Mouse (Mus musculus): ENCODE measurements around the gene Meltf. TPM values are rescaled to one million over a fixed set of nuclear protein-coding genes. Genes with fewer than 3 reads are reported as not detected.

The Meltf gene
- total RNA-seq (2012; rRNA removed) (0.04 TPM in 1 of 2 replicates, not detected in the other), total RNA-seq (2014; rRNA removed) (0.05 and 0.09 TPM in 2 replicates), polyA plus RNA-seq (2012; ENCODE audit: insufficient read length, low read depth) (0.07 and 0.10 TPM in 2 replicates)

DNA sequence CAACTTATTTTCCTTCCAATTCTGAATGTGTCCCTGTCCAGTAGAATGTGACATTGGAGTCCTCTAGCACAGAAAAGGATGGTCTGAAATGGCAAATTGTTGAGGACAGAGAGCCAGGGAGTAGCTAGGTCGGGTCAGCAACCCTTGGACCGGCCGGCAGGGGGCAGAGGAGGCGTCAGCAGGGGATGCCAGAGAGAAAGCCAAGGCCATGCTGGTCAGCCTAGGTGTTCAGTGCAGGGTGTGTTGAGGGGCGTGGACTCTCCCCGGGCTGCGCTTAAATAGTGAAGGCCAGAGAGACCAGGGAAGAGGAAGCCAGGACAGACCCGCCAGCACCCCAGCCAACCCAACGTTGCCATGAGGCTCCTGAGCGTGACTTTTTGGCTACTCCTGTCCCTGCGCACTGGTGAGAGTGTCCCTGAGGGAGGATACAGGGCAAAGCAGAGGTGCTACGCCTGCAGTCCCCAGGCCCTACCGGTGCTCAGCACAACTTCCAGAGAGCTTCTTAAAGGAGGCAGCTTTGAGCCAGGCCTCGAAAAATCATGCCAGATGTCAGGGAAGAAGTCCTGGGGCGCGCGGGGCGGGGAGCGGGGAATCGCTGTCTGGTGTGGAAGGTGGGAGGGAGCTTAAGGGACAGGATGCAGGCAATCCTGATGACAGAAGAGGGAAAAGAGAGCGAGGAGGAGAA, at the start of gene Meltf:
Gene Meltf (plus strand): TSS at position 238 of the 685 bp plus-strand sequence.
- Histone ChIP-seq H3K4me3 (replicated peaks in 1 of 3; ENCODE audit: low read depth in 2 of 3, low read length in 2 of 3, poor library complexity in 1 of 3) (no peak within 1 kb of the TSS), H3K9ac (ENCODE audit: insufficient read depth, low read depth) (no peak within 1 kb of the TSS), H3K4me2 (ENCODE audit: insufficient read depth, low read depth, poor library complexity, severe bottlenecking) (no peak within 1 kb of the TSS), H3K4me1 (ENCODE audit: control insufficient read depth in 1 of 2, insufficient read depth in 2 of 2) (peaks cover 4 to 13% of the 10 kb centered on the region in 2 experiments; a peak in 3 of 4 replicates), H3K27me3 (replicated peaks) (no peaks in the 10 kb centered on the region), H3K79me2 (replicated peaks; ENCODE audit: control insufficient read depth, extremely low read depth, insufficient read depth, poor library complexity, severe bottlenecking) (no peaks in the 10 kb centered on the region), H3K36me3 (replicated peaks in 1 of 2; ENCODE audit: control insufficient read depth in 1 of 2, insufficient read depth in 1 of 2, low read length in 1 of 2) (peaks cover 5 to 17% of the 10 kb centered on the region in 2 experiments), H3K27ac (ENCODE audit: insufficient read depth, low read depth) (no peak within 1 kb of the TSS), H3K9me3 (replicated peaks; ENCODE audit: low read length) (no peaks in the 10 kb centered on the region)
- DNase-seq (ENCODE audit: extremely low read depth) = peak; percentile 72
- TF ChIP-seq E2F4 (IDR thresholded peaks at IDR 0.05; ENCODE audit: insufficient replicate concordance, low read depth, low read length) = no peak
- TF ChIP-seq MEF2A (IDR thresholded peaks at IDR 0.05; ENCODE audit: borderline replicate concordance, low read depth, low read length) = 0 out of 2 replicates have a peak, but pooled peaks have one; percentile 27
- TF ChIP-seq RCOR1 (conservative IDR thresholded peaks at IDR 0.05; ENCODE audit: low read depth, low read length) = no peak
- no peak for TF ChIP-seq SIN3A (IDR thresholded peaks at IDR 0.05; ENCODE audit: low read length)
- peak; percentile 45 for TF ChIP-seq ZC3H11A (IDR thresholded peaks at IDR 0.05; ENCODE audit: low read depth, low read length)
- no peak for TF ChIP-seq MYC (IDR thresholded peaks at IDR 0.05; ENCODE audit: low read depth, low read length)
- TF ChIP-seq MAX (IDR thresholded peaks at IDR 0.05; ENCODE audit: low read length) = no peak
- no peak for TF ChIP-seq EP300 (IDR thresholded peaks at IDR 0.05; ENCODE audit: low read length)
- no peak for TF ChIP-seq POLR2A (IDR thresholded peaks at IDR 0.05; ENCODE audit: low read depth, low read length)
- TF ChIP-seq TCF12 (IDR thresholded peaks at IDR 0.05; ENCODE audit: low read depth, low read length) = no peak
- no peak for TF ChIP-seq ZMIZ1 (IDR thresholded peaks at IDR 0.05; ENCODE audit: low read depth, low read length)
- TF ChIP-seq POLR2AphosphoS2 (IDR thresholded peaks at IDR 0.05; ENCODE audit: low read depth, low read length) = no peak
- no peak for TF ChIP-seq TBP (conservative IDR thresholded peaks at IDR 0.05; ENCODE audit: low read depth, low read length)
- no peak for TF ChIP-seq ZKSCAN1 (IDR thresholded peaks at IDR 0.05; ENCODE audit: borderline replicate concordance, low read depth, low read length)
- TF ChIP-seq MXI1 (IDR thresholded peaks at IDR 0.05; ENCODE audit: low read depth, low read length) = no peak
- TF ChIP-seq IRF4 (IDR thresholded peaks at IDR 0.05; ENCODE audit: low read depth, low read length) = no peak
- no peak for TF ChIP-seq ZNF384 (IDR thresholded peaks at IDR 0.05; ENCODE audit: low read depth, low read length)
- TF ChIP-seq CTCF (conservative IDR thresholded peaks at IDR 0.05 in 1 of 2, IDR thresholded peaks at IDR 0.05 in 1 of 2; ENCODE audit: low read depth in 2 of 2, low read length in 2 of 2) = peak in 1 of 2 experiments; percentile 96; a peak in 3 of 4 replicates
- TF ChIP-seq SMC3 (IDR thresholded peaks at IDR 0.05; ENCODE audit: low read depth, low read length) = peak; percentile 98
- TF ChIP-seq BHLHE40 (IDR thresholded peaks at IDR 0.05; ENCODE audit: low read depth, low read length) = no peak
- TF ChIP-seq JUND (conservative IDR thresholded peaks at IDR 0.05; ENCODE audit: low read depth, low read length) = no peak
- TF ChIP-seq RAD21 (IDR thresholded peaks at IDR 0.05; ENCODE audit: low read depth, low read length) = peak; percentile 75
- dilution Hi-C loops (cut with MboI; ENCODE audit: extremely low pct_ligation_motif_present, extremely low pct_unique_long_range_greater_than_20kb, low sequenced_read_pairs) = no loop called here
- in situ Hi-C loops (cut with MboI; ENCODE audit: low pct_ligation_motif_present, low pct_unique_long_range_greater_than_20kb, low sequenced_read_pairs) = loop anchor here (5.0 kb wide), 1 partner anchor 39 kb away; no protein-coding TSS in a partner anchor

Data from CH12.LX (cell line).